Mouse (Mus musculus) cerebellum, adult 2 months (tissue): ENCODE results near the gene Tnk1.

Source experiments
- CTCF ChIP-seq: fragments of 200-500 bp; IDR thresholded peaks from 2 replicates; pipeline ENCODE4 v1.5.1; 2011; ENCODE audit warnings: low read depth, mild to moderate bottlenecking, control low read depth, low read length, moderate library complexity, borderline replicate concordance; ENCODE audit not compliant: insufficient read depth
- POLR2A ChIP-seq: fragments of 200-500 bp; IDR thresholded peaks from 2 replicates; pipeline ENCODE4 v1.6.1; 2011; ENCODE audit warnings: low read length, control low read depth, borderline replicate concordance; ENCODE audit not compliant: insufficient read depth

DNA sequence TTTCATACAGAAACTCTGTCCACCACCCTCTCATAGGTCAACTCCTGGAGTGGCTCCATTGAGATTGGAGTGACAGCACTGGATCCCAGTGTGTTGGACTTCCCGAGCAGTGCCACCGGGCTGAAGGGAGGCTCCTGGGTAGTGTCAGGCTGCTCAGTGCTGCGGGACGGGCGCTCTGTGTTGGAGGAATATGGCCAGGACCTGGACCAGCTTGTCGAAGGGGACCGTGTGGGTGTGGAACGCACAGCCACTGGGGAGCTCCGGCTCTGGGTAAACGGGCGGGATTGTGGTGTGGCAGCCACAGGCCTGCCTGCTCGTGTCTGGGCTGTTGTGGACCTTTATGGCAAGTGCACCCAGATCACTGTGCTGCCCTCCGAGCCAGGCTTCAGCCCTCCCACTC, 44.4 kb upstream of the Tnk1 start:
- TF ChIP-seq POLR2A (no peak), CTCF (no peak)
